14 mouse cellular contexts compared by ENCODE assay signal in genomic region chr4:139235556-139235955, GRCm38 (mm10).
"Had no signal": no experiment of that assay in that cellular context is flagged by ENCODE, and none has a peak within 500 bp of the region (broad histone marks: within the 10 kb centered on the region; RNA-seq: fewer than 3 reads in every experiment).

No protein-coding gene starts in this region.

- ATAC-seq: midbrain, embryonic 13.5 days; midbrain, embryonic 15.5 days had no signal

- DNase-seq: lung, embryonic 14.5 days; lung, postnatal 10 days; lung, postnatal 4 days; right cerebral cortex, postnatal 14 days; thymus, adult 2 months; thymus, postnatal 25 days; thymus, postnatal 4 days had no signal

- H3K9ac ChIP-seq: lung, embryonic 14.5 days; midbrain, embryonic 13.5 days; midbrain, embryonic 15.5 days; neural tube, embryonic 12.5 days; stomach, embryonic 15.5 days had no signal

- H3K4me3 ChIP-seq: megakaryocyte, embryonic 14.5 days; midbrain, embryonic 13.5 days; midbrain, embryonic 15.5 days; neural tube, embryonic 12.5 days; stomach, embryonic 15.5 days had no signal

- H3K9me3 ChIP-seq: megakaryocyte, embryonic 14.5 days; midbrain, embryonic 13.5 days; midbrain, embryonic 15.5 days; neural tube, embryonic 12.5 days; stomach, embryonic 15.5 days had no signal

- H3K36me3 ChIP-seq: midbrain, embryonic 15.5 days had no signal

- H3K27ac ChIP-seq: midbrain, embryonic 13.5 days; midbrain, embryonic 15.5 days; neural tube, embryonic 12.5 days; stomach, embryonic 15.5 days; stomach, postnatal 0 days had no signal

- H3K4me2 ChIP-seq: lung, embryonic 14.5 days; midbrain, embryonic 11.5 days; midbrain, embryonic 13.5 days; midbrain, embryonic 15.5 days; neural tube, embryonic 12.5 days; stomach, embryonic 15.5 days had no signal

- H3K27me3 ChIP-seq: megakaryocyte, embryonic 14.5 days; midbrain, embryonic 13.5 days; midbrain, embryonic 15.5 days; neural tube, embryonic 12.5 days; stomach, embryonic 15.5 days had no signal
